Mouse (Mus musculus) MN1 (cell line): Measurements from ENCODE around the gene Slf2.

ENCODE experiments used
- DNase-seq: peaks from one replicate; pipeline ENCODE4 v3.0.0-alpha.2; 2016; ENCODE audit warnings: low spot score

Slf2 gene

GRCm38 (mm10) chr19:44984420-44984819, 53.5 kb downstream of the Slf2 start:
- DNase-seq = no peak

- no peak for DNase-seq
Measured at GRCm38 (mm10) chr19:44985159-44985988, 54.4 kb downstream of the Slf2 start.

DNA sequence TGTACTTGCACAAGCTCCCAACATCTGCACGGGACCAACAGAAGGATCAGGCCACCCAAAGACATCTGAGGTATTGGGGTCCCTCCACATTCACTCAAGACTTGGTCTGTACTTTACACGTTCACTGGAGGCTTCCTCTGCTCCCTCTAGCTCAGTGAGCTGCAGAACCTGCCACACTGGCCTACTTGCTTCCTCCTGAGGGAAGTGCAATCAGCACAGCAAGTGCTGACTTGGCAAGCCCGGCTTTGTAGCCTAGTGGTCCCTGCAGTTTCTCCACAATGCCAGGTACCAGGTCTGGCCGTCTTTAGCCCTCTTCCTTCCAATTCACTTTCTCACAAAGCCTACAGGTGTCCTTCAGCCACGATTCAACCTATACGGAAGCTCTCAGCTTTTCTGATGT, 56.1 kb downstream of the Slf2 start:
- no peak for DNase-seq

DNA sequence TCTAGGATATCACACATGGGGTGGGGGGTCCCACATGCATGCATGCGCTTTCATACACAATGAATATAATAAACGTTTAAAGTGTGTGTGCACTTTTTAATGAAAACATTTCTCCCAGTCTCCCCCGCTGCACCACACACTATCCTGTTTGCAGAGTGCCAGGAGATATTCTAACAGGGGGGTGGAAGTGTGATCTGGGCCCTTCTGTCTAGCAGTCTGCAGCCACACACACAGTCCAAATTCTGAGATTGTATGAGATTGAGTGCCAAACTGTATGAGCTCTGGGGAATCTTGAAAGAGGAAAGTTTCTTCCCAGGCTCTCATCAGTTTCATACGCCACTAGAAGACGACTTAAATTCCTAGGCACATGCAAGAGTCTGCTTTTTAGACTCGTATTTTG, 56.9 kb downstream of the Slf2 start:
- no peak for DNase-seq

DNA sequence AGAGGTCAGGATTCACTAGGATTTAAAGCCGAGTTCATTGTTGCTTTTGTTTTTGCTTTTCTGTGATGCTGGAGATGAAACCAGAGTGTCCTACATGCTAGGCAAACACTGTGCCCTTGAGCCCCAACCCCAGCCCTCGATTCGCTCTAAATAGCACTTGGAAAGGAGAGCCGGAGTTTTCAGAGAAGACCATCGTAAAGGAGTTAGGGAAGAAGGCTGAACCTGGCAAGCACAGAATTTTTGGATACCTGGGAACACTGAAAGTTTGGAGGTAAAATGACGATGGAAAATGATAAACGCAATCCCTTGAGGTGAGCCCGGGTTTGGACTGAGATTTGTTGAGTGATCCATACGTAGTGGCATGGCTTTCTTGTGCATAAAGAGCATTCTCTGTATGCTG, 57.4 kb downstream of the Slf2 start:
- DNase-seq = no peak

GRCm38 (mm10) chr19:44988831-44989566, 58.0 kb downstream of the Slf2 start, which contains the start of gene Sema4g:
Gene Sema4g, plus strand, starts transcription at chr19:44989101.
- DNase-seq = peak; percentile 22

GRCm38 (mm10) chr19:44989567-44990495, 58.9 kb downstream of the Slf2 start:
- no peak for DNase-seq

DNA sequence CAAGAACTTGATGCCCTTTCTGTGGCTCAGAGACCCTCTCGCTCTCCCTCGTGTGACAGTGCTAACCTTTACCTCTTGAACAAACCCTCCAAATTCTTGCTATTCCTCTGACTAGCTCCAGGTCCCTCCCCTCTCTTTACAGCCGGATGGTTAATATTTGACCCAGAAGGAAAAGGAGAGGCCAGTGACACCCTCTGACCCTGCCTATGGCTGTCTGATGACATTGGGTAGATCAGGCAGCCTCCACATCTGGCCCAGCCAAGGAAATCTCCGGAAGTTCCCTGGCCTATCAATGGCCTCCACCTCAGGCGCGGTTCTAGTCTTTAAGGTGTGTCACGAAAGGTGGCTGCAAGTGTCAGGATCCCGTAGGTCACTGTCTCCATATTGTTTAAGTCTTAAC, 60.1 kb downstream of the Slf2 start:
- no peak for DNase-seq

DNA sequence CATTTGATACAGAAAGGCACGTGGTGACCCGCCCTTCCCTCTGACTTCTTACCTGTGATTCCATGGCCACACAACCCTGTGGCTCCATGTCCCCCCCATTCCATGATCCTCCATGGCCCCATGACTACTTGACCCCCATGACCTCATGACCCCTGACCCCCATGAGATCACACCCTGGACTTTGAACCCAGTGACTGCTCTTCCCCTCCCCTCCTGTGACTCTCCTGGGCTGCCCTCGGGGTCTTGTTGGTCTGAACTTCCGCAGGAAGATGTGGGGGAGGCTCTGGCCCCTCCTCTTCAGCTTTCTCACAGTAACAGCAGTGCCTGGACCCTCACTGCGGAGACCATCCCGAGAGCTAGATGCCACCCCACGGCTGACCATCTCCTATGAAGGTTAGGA, 61.3 kb downstream of the Slf2 start:
- DNase-seq = no peak

GRCm38 (mm10) chr19:44992712-44993111, 61.8 kb downstream of the Slf2 start:
- DNase-seq = no peak

GRCm38 (mm10) chr19:44997786-44998185, 66.8 kb downstream of the Slf2 start:
- no peak for DNase-seq

DNA sequence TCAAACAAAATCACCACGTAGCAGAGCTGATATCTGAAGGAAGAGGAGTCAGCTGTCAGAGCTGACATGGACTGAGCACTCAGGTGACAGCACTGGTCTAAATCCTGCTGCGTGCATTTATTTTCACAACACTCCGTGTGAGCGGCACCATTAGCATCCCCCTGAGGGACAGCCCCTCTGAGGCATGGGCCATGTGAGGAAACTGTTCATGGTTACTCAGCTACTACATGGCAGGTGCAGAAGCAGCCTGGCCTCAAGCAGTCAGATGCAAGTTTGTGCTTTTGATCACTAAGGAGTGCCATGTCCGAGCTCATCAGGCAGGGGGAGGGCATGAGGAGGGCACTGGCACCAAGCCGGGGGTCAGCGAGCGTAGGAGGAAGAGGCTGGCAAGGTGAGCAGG, 68.7 kb downstream of the Slf2 start:
- DNase-seq = no peak

DNA sequence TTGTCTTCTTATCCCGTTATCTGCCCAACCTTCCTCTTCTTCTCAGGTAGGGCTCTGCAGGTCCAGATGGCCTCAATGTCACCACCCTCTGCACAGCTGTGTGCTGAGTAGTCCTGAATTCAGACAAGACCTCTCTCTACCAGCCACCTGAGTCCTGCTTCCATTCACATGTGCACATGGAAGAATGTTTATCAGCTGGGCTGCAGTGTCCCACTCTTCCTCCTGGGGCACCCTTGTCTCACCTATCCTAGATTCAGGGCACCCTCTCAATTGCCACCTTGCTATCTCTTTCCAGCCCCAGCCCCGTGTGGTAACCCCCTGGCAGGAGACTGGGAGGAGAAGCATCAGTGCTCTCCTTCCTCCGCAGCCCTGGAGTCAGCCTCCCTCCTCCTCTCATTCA, 71.3 kb downstream of the Slf2 start:
- DNase-seq = no peak

DNA sequence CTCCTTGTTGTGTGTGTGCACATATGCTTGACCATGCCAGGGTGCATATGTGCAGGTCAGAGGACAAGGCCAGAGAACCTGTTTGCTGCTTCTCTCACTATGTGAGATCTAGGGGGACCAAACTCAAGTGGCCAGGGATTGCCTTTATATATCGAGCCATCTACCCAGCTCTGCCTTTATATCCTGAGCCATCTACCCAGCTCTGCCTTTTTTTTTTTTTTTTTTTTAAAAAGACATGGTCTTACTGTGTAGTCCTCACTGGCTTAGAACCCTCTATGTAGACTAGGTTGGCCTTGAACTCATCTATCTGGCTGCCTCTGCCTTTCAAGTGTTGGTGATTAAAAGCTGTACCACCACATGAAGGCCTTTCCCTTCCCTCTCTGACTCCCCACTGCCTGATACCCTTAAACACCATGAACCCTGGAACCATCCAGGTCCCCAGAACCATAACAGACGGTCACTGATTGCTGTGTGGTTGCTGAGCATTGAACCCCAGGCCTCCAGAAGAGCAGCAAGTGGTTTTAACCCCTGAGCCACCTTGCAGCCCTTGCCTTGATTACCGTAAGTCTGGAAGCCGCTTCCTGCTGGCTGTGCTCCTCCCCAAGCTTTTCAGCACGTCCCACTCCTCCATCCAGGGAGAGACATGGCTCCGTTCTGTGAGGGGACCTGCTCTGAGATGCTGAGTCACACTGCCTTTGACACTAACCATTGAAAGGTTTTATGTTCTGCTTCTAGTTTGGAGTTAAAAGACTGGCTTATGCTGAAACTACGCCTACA, 73.0 kb downstream of the Slf2 start:
- DNase-seq = no peak

DNA sequence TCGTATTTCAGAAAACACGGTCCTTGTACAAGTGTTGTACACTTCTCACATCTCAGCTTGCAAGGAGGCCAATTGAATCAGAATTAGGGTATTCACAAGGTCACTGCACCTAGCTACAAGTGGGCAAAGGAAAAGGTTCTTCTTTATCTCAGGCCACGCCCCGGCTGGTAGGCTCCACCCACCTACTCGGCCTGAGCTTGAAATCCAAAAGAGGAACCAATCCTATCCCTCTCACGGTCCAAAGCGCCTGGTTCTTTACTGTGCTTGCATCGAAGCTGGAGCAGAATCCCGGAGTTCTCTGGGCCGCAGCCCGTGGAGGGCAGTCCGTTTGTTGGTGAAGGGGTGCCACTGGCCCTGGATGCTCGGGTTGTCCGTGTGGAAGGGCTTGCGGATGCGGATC, 74.5 kb downstream of the Slf2 start, which contains the start of gene Twnk:
Gene Twnk (plus strand): TSS at position 220 of the 400 bp plus-strand sequence.
- DNase-seq = peak; percentile 51

- peak; percentile 93 for DNase-seq
Measured at GRCm38 (mm10) chr19:45005957-45006712, 75.2 kb downstream of the Slf2 start, which contains the start of gene Mrpl43. Gene Mrpl43, minus strand, starts transcription at chr19:45006442.

DNA sequence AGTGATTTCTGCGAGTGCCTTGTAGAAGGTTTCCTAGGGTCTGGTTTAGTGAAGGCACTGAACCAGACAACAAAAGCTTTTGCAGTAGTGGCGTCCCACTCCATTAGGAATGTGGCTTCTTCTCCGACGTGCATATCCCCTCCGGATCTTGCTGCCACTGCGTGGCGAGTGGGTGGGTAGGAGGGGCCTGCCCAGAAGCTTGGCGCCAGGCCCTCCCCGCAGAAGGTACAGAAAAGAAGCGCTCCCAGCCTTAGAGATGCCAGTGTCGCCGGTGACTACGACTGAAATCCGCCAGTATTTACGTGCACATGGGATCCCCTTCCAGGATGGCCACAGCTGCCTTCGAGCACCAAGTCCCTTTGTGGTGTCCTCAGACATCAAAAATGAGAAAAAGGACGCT, 76.1 kb downstream of the Slf2 start:
- no peak for DNase-seq

GRCm38 (mm10) chr19:45007425-45008191, 76.7 kb downstream of the Slf2 start:
- peak; percentile 32 for DNase-seq

DNA sequence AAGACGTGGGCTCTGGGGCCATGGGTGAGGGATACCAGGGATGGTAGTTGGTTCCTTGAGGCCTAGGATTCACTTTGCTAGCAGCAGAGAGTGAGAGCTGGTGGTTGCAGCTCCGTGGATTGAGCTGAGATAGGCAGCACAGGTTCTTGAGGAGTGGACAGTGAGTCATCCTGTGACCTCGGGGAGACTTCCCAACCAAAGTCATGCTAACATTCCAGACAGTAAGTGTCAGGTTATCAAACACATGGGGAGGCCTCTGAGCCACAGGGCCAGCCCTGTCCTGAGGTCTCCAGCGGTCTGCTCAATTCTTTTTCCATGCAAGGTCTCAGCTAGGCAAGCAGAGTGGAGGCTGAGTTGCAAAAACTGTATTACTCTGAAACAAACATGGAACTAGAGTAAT, 79.7 kb downstream of the Slf2 start:
- no peak for DNase-seq

DNA sequence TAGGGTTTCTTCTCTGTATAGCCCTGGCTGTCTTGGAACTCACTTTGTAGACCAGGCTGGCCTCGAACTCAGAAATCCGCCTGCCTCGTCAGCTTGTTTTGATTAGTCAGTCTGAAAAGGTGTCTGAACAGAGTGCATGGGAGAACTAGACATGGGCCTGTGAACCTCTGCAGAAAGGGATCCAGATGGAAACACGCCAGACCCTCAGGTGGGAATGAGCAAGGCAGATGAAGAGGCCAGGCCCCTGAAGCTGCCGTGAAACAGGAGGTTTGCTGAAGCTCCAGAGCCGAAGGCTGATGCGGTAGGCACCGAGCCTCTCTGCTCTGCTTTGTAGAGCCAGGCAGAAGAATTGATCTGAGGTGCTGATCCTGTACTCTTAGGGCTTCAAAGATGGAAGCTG, 81.3 kb downstream of the Slf2 start:
- no peak for DNase-seq
